8 mouse cellular contexts compared by ENCODE assay signal in genomic region chr14:55101592-55101991, GRCm38 (mm10). TPM values are rescaled to one million over a fixed set of nuclear protein-coding genes. Genes with fewer than 3 reads are reported as not detected.
DNase-seq lines count a peak whose midpoint lies in the region; ATAC-seq and TF ChIP-seq lines count a peak whose summit lies in the region.

No protein-coding gene starts in this region.

- ATAC-seq in heart, embryonic 11.5 days (replicated peaks; ENCODE audit: insufficient number of reproducible peaks, low FRiP score, low TSS enrichment), result no peak
- ATAC-seq in forebrain, postnatal 0 days, result peak; percentile 14
- ATAC-seq in midbrain, postnatal 0 days (ENCODE audit: low FRiP score), result peak; percentile 0; the same call in 1 of the 2 replicates
- no peak for ATAC-seq in erythroblast, adult 5-6 weeks (replicated peaks; ENCODE audit: low FRiP score, poor library complexity, severe bottlenecking)

- H3K4me1 ChIP-seq in heart, embryonic 11.5 days (ENCODE audit: control insufficient read depth, insufficient read depth, low read length), result peaks cover 11% of the 10 kb centered on the region
- peaks cover 2% of the 10 kb centered on the region for H3K4me1 ChIP-seq in bone marrow, adult 2 months (ENCODE audit: control insufficient read depth, insufficient read depth, low read length)
- peaks cover 26% of the 10 kb centered on the region for H3K4me1 ChIP-seq in forebrain, postnatal 0 days (ENCODE audit: insufficient read depth)
- peaks cover 11% of the 10 kb centered on the region; the same call in 1 of the 2 replicates for H3K4me1 ChIP-seq in midbrain, postnatal 0 days (ENCODE audit: insufficient read depth, low read length)

- H3K36me3 ChIP-seq in heart, embryonic 11.5 days (ENCODE audit: control insufficient read depth, insufficient read depth, low read length), result no peaks in the 10 kb centered on the region; the same call in 1 of the 2 replicates
- peaks cover 8% of the 10 kb centered on the region; the same call in 1 of the 2 replicates for H3K36me3 ChIP-seq in forebrain, postnatal 0 days (ENCODE audit: insufficient read depth)
- H3K36me3 ChIP-seq in midbrain, postnatal 0 days (ENCODE audit: insufficient read depth, low read length), result peaks cover 5% of the 10 kb centered on the region; the same call in 1 of the 2 replicates

- no peaks in the 10 kb centered on the region for H3K9me3 ChIP-seq in heart, embryonic 11.5 days (replicated peaks; ENCODE audit: control insufficient read depth, low read length)
- no peaks in the 10 kb centered on the region for H3K9me3 ChIP-seq in forebrain, postnatal 0 days (ENCODE audit: low read length)
- no peaks in the 10 kb centered on the region for H3K9me3 ChIP-seq in midbrain, postnatal 0 days (ENCODE audit: low read length)

- no peak overlapping the region for H3K4me2 ChIP-seq in heart, embryonic 11.5 days
- H3K4me2 ChIP-seq in forebrain, postnatal 0 days (ENCODE audit: low read depth), result no peak overlapping the region
- no peak overlapping the region for H3K4me2 ChIP-seq in midbrain, postnatal 0 days (ENCODE audit: low read depth, low read length, poor library complexity, severe bottlenecking)

- TF ChIP-seq POLR2A in bone marrow, adult 2 months (IDR thresholded peaks at IDR 0.05; ENCODE audit: borderline replicate concordance, control insufficient read depth, low read depth, low read length), result no peak

- peak; percentile 50 for TF ChIP-seq CTCF in bone marrow, adult 2 months (IDR thresholded peaks at IDR 0.05; ENCODE audit: control insufficient read depth, insufficient read depth, low read length)
- TF ChIP-seq CTCF in forebrain, postnatal 0 days (IDR thresholded peaks at IDR 0.05; ENCODE audit: low read depth), result peak; percentile 84
- peak; percentile 85 for TF ChIP-seq CTCF in midbrain, postnatal 0 days (IDR thresholded peaks at IDR 0.05)

- 51% methylated on average over 4 of the region's 4 CpGs for WGBS in heart, embryonic 11.5 days (ENCODE audit: insufficient replicate concordance)
- WGBS in bone marrow, adult 2 months, result 49% methylated on average over 4 of the region's 4 CpGs
- WGBS in forebrain, postnatal 0 days, result 49% methylated on average over 4 of the region's 4 CpGs
- 39% methylated on average over 4 of the region's 4 CpGs for WGBS in midbrain, postnatal 0 days

- no peak overlapping the region for H3K9ac ChIP-seq in heart, embryonic 11.5 days (ENCODE audit: low read depth, low read length)
- no peak overlapping the region for H3K9ac ChIP-seq in forebrain, postnatal 0 days
- no peak overlapping the region for H3K9ac ChIP-seq in midbrain, postnatal 0 days (replicated peaks; ENCODE audit: low read length, poor library complexity, severe bottlenecking)

- H3K4me3 ChIP-seq in heart, embryonic 11.5 days (ENCODE audit: low read depth, low read length), result no peak overlapping the region
- no peak overlapping the region for H3K4me3 ChIP-seq in bone marrow, adult 2 months (replicated peaks; ENCODE audit: control insufficient read depth, low read depth, low read length)
- H3K4me3 ChIP-seq in forebrain, postnatal 0 days (ENCODE audit: low read depth, low read length), result no peak overlapping the region
- no peak overlapping the region for H3K4me3 ChIP-seq in midbrain, postnatal 0 days (ENCODE audit: low read depth, low read length)

- H3K27ac ChIP-seq in heart, embryonic 11.5 days (ENCODE audit: low read depth, low read length), result no peak overlapping the region
- no peak overlapping the region for H3K27ac ChIP-seq in bone marrow, adult 2 months (ENCODE audit: control insufficient read depth, insufficient read depth, low read depth, low read length, poor library complexity)
- H3K27ac ChIP-seq in forebrain, postnatal 0 days (ENCODE audit: low read depth, low read length), result no peak overlapping the region
- no peak overlapping the region for H3K27ac ChIP-seq in midbrain, postnatal 0 days (ENCODE audit: low read depth, low read length)

- peak; percentile 59 to 72 for DNase-seq in heart, adult 18-20 months
- DNase-seq in ovary, postnatal 14 days (ENCODE audit: low spot score), result peak; percentile 53
- DNase-seq in ovary, adult 18-20 months (ENCODE audit: low spot score), result no peak
- DNase-seq in forebrain, postnatal 0 days, result peak; percentile 82
- DNase-seq in midbrain, postnatal 0 days (ENCODE audit: low spot score), result peak; percentile 78

- H3K27me3 ChIP-seq in heart, embryonic 11.5 days (ENCODE audit: control insufficient read depth, insufficient read depth, low read length), result peaks cover 3% of the 10 kb centered on the region; the same call in 1 of the 2 replicates
- no peaks in the 10 kb centered on the region for H3K27me3 ChIP-seq in forebrain, postnatal 0 days (ENCODE audit: insufficient read depth, low read length)
- H3K27me3 ChIP-seq in midbrain, postnatal 0 days (ENCODE audit: insufficient read depth, low read length), result no peaks in the 10 kb centered on the region

RNA-seq across cellular contexts. Expression of gene Ap1g2, which starts 4.8 kb away (rescaled TPM):
- 1 to 10 TPM; 3.3 to 8.3 TPM for total RNA-seq in heart, adult 18-20 months (2021)
- polyA plus RNA-seq in heart, embryonic 11.5 days (2014; fragmentation: Nextera tagmentation; extraction: Ambion mirVana), result 9.1 and 11.4 TPM in 2 replicates
- polyA plus RNA-seq in bone marrow, adult 2 months (2011; ENCODE audit: insufficient read depth, insufficient read length, low replicate concordance, missing spikeins), result 64.8 and 112 TPM in 2 replicates
- total RNA-seq in forebrain, postnatal 0 days (2014; rRNA removed), result 11.3 and 12.8 TPM in 2 replicates
- polyA plus RNA-seq in forebrain, postnatal 0 days (2015; fragmentation: Nextera tagmentation; extraction: Ambion mirVana), result 4.2 and 5.5 TPM in 2 replicates
- total RNA-seq in midbrain, postnatal 0 days (2014; rRNA removed), result 8.2 and 11.6 TPM in 2 replicates
- polyA plus RNA-seq in midbrain, postnatal 0 days (2015; fragmentation: Nextera tagmentation; extraction: Ambion mirVana), result 6.6 and 8.9 TPM in 2 replicates
- total RNA-seq in erythroblast, adult 5-6 weeks (2015; ENCODE audit: low replicate concordance), result 1.7 and 5.9 TPM in 2 replicates
- total RNA-seq in erythroblast, adult 5-6 weeks (2017; ENCODE audit: low replicate concordance), result 2.5 and 3.7 TPM in 2 replicates

RNA-seq across cellular contexts. Expression of gene Thtpa, which starts 7.0 kb away (rescaled TPM):
- total RNA-seq in heart, adult 18-20 months (2021), result 10 to 100 TPM; 11.3 to 12.9 TPM
- 12.4 and 15.1 TPM in 2 replicates for polyA plus RNA-seq in heart, embryonic 11.5 days (2014; fragmentation: Nextera tagmentation; extraction: Ambion mirVana)
- polyA plus RNA-seq in bone marrow, adult 2 months (2011; ENCODE audit: insufficient read depth, insufficient read length, low replicate concordance, missing spikeins), result 2.6 and 6.5 TPM in 2 replicates
- 49.0 and 55.2 TPM in 2 replicates for total RNA-seq in forebrain, postnatal 0 days (2014; rRNA removed)
- polyA plus RNA-seq in forebrain, postnatal 0 days (2015; fragmentation: Nextera tagmentation; extraction: Ambion mirVana), result 47.2 and 48.0 TPM in 2 replicates
- 38.0 and 42.1 TPM in 2 replicates for total RNA-seq in midbrain, postnatal 0 days (2014; rRNA removed)
- polyA plus RNA-seq in midbrain, postnatal 0 days (2015; fragmentation: Nextera tagmentation; extraction: Ambion mirVana), result 32.5 and 35.2 TPM in 2 replicates
- 0.19 and 1.7 TPM in 2 replicates for total RNA-seq in erythroblast, adult 5-6 weeks (2015; ENCODE audit: low replicate concordance)
- 1.4 and 1.6 TPM in 2 replicates for total RNA-seq in erythroblast, adult 5-6 weeks (2017; ENCODE audit: low replicate concordance)

RNA-seq across cellular contexts. Expression of gene Zfhx2, which starts 9.5 kb away (rescaled TPM):
- 1 to 10 TPM; 4.5 to 5.0 TPM for total RNA-seq in heart, adult 18-20 months (2021)
- 2.9 and 3.1 TPM in 2 replicates for polyA plus RNA-seq in heart, embryonic 11.5 days (2014; fragmentation: Nextera tagmentation; extraction: Ambion mirVana)
- polyA plus RNA-seq in bone marrow, adult 2 months (2011; ENCODE audit: insufficient read depth, insufficient read length, low replicate concordance, missing spikeins), result 4.0 and 5.3 TPM in 2 replicates
- 8.9 and 11.1 TPM in 2 replicates for total RNA-seq in forebrain, postnatal 0 days (2014; rRNA removed)
- polyA plus RNA-seq in forebrain, postnatal 0 days (2015; fragmentation: Nextera tagmentation; extraction: Ambion mirVana), result 2.7 and 7.5 TPM in 2 replicates
- total RNA-seq in midbrain, postnatal 0 days (2014; rRNA removed), result 16.4 and 18.6 TPM in 2 replicates
- 11.2 and 14.2 TPM in 2 replicates for polyA plus RNA-seq in midbrain, postnatal 0 days (2015; fragmentation: Nextera tagmentation; extraction: Ambion mirVana)
- total RNA-seq in erythroblast, adult 5-6 weeks (2015; ENCODE audit: low replicate concordance), result 1.3 and 1.7 TPM in 2 replicates
- total RNA-seq in erythroblast, adult 5-6 weeks (2017; ENCODE audit: low replicate concordance), result 0.34 and 0.42 TPM in 2 replicates

RNA-seq across cellular contexts. Expression of gene Jph4, which starts 15.1 kb away (rescaled TPM):
- total RNA-seq in heart, adult 18-20 months (2021), result under 1 TPM in 1 of 2 experiments, not detected in 1; 0.08 TPM
- 0.31 and 0.59 TPM in 2 replicates for polyA plus RNA-seq in heart, embryonic 11.5 days (2014; fragmentation: Nextera tagmentation; extraction: Ambion mirVana)
- polyA plus RNA-seq in bone marrow, adult 2 months (2011; ENCODE audit: insufficient read depth, insufficient read length, low replicate concordance, missing spikeins), result not detected in 2 replicates
- total RNA-seq in forebrain, postnatal 0 days (2014; rRNA removed), result 156 and 160 TPM in 2 replicates
- polyA plus RNA-seq in forebrain, postnatal 0 days (2015; fragmentation: Nextera tagmentation; extraction: Ambion mirVana), result 47.4 and 55.3 TPM in 2 replicates
- total RNA-seq in midbrain, postnatal 0 days (2014; rRNA removed), result 158 and 182 TPM in 2 replicates
- 41.7 and 45.1 TPM in 2 replicates for polyA plus RNA-seq in midbrain, postnatal 0 days (2015; fragmentation: Nextera tagmentation; extraction: Ambion mirVana)
- not detected in 2 replicates for total RNA-seq in erythroblast, adult 5-6 weeks (2015; ENCODE audit: low replicate concordance)
- not detected in 2 replicates for total RNA-seq in erythroblast, adult 5-6 weeks (2017; ENCODE audit: low replicate concordance)

Comparison
In these comparisons a context has a peak if more than half of its experiments do, and no peak if none do; other contexts are left out.
1. ATAC-seq: peak in forebrain, postnatal 0 days (single experiment) and midbrain, postnatal 0 days (single experiment); none in heart, embryonic 11.5 days (single experiment) and erythroblast, adult 5-6 weeks (single experiment).
2. RNA of gene Thtpa, which starts 7.0 kb away (total RNA-seq): 49.0 to 55.2 TPM in forebrain, postnatal 0 days, 38.0 to 42.1 TPM in midbrain, postnatal 0 days and 11.3 to 12.9 TPM in heart, adult 18-20 months; 0.19 to 1.7 TPM in erythroblast, adult 5-6 weeks; every median in the first group is over 4 times any median in the second.
3. Peak in every context shown above with its lines, with median percentiles within 50 percentile points of each other: CTCF ChIP-seq.